Mouse (Mus musculus) gastrocnemius, adult 2 months (tissue): ENCODE measurements around the gene Mapk8ip3. TPM values are rescaled to one million over a fixed set of nuclear protein-coding genes. Genes with fewer than 3 reads are reported as not detected.

Experiments
- DNase-seq: peaks from one replicate; pipeline ENCODE4 v3.0.0; 2022
- H3K27ac ChIP-seq: fragments of 200-600 bp; 2 replicates; pipeline ENCODE4 v1.8.1; 2022; ENCODE audit warnings: mild to moderate bottlenecking
- H3K4me3 ChIP-seq: fragments of 200-600 bp; 2 replicates; pipeline ENCODE4 v1.8.1; 2022; ENCODE audit warnings: mild to moderate bottlenecking, moderate library complexity
- CTCF ChIP-seq: fragments of 200-600 bp; IDR thresholded peaks from 2 replicates; pipeline ENCODE4 v1.8.1; 2022; ENCODE audit warnings: antibody characterized with exemption, mild to moderate bottlenecking, moderate library complexity
- intact Hi-C: fragments of 180-260 bp; cut with DNase I; formaldehyde crosslinking; loops from one replicate; pipeline ENCODE4 v1.15.1; 2025
- total RNA-seq, 2 experiments: library from RNA; stranded (reverse); gene quantifications; 2 replicates each; pipeline ENCODE4 v1.2.3; 2021

Gene Mapk8ip3
- total RNA-seq, 2 experiments from 2014 or later: 19.3 to 21.8 TPM

DNA sequence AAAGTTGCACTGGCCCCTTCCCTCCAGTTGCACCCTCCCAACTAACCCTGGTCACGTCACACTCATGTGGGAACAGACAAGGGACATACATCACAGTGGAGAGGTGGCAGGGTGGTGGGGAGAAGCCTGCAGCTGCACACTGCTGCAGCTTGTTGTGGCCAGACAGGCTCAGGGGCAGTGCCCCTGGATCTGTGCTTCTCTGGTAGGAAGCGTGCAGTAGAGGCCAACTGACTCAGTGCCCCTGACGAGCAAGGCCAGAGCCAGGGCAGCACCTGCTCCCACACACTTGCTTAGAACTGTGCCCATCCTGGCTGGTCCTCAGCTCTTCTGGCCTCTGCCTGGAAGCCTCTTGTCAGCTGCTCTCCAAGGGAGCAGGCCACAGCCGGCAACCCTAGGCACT, 39.2 kb downstream of the Mapk8ip3 start:
- intact Hi-C loops: no loop called here
- DNase-seq: no peak
- H3K4me3 ChIP-seq: peak overlapping the region; percentile 80
- no peak for TF ChIP-seq CTCF
- no peak overlapping the region for H3K27ac ChIP-seq

DNA sequence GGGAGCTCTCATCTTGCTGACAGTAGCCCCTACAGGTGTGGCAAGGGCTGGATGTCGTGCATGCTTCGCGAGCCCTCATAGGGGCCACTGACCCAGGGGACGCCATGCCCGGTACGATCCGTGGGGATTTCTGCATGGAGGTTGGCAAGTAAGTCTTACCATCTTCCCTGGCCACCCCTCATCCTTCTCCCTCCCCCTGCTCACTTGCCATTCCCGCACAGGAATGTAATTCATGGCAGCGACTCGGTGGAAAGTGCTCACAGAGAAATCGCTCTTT, 39.8 kb downstream of the Mapk8ip3 start:
- TF ChIP-seq CTCF: no peak
- Histone ChIP-seq H3K27ac (peak overlapping the region; percentile 96), H3K4me3 (peak overlapping the region; percentile 80)
- DNase-seq: no peak
- intact Hi-C loops: no loop called here

DNA sequence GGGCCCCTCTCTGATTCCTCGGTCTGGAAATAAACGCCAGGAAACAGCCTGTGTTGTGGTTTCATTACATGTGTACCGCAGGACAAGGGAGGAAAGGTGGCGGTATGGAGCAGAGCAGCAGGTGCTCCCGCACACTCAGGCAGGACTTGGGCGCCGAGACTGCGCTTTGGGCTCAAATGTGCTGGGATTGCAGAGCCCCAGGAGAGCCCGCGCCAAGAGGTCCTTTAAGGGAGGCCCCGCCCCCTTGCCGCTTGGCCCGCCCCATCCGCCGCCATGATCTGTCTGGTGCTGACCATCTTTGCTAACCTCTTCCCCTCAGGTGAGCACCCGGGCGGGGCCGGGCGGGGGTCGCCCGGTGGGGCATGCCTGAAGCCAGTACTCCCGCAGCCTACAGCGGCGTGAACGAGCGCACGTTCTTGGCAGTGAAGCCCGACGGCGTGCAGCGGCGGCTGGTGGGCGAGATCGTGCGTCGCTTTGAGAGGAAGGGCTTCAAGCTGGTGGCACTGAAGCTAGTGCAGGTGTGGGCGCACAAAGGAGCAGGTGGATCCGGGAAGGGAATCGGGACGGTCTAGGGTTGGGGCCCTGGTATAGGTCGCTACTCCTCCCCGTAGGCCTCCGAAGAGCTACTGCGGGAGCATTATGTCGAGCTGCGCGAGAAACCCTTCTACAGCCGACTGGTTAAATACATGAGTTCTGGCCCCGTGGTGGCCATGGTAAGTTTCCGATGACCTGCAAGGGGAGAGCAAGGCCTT, 40.4 kb downstream of the Mapk8ip3 start, which contains the start of gene Nme3:
Gene Nme3 (plus strand): TSS at position 260 of the 752 bp plus-strand sequence.
- DNase-seq: peak; percentile 86
- intact Hi-C loops: no loop called here
- TF ChIP-seq CTCF: no peak
- Histone ChIP-seq H3K27ac (peak within 1 kb of the TSS; percentile 96), H3K4me3 (peak within 1 kb of the TSS; percentile 80)

DNA sequence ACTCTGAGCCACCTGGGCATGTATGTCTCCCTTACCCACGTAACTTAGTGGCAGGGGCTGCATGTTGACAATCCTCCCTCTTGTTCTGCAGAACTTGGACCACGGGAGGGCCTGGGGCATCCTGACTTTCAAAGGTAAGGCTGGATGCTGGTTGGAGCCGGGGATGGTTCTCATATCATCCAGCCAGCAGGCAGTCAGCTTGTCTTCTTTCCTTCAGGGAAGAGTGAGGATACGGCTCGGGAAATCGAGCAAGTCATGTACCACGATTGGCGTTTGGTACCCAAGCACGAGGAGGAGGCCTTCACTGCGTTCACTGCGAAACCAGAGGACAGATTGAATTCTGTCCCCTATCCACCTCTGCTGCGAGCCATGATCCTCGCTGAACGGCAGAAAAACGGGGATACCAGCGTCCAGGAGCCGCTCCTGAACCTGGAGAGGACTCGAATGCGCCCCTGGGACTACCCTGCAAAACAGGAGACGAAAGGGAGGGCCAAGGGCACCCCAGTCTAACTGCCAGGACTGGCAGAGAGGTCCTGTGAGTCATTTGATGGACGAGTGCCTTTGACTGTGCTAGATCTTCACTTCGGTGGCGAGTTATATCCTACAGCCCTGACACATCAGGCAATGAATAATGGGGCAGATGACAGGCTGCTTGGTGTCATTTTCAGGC, 41.1 kb downstream of the Mapk8ip3 start:
- peak; percentile 54 for DNase-seq
- Histone ChIP-seq H3K27ac (peak overlapping the region; percentile 96), H3K4me3 (peak overlapping the region; percentile 80)
- no peak for TF ChIP-seq CTCF
- intact Hi-C loops: no loop called here

DNA sequence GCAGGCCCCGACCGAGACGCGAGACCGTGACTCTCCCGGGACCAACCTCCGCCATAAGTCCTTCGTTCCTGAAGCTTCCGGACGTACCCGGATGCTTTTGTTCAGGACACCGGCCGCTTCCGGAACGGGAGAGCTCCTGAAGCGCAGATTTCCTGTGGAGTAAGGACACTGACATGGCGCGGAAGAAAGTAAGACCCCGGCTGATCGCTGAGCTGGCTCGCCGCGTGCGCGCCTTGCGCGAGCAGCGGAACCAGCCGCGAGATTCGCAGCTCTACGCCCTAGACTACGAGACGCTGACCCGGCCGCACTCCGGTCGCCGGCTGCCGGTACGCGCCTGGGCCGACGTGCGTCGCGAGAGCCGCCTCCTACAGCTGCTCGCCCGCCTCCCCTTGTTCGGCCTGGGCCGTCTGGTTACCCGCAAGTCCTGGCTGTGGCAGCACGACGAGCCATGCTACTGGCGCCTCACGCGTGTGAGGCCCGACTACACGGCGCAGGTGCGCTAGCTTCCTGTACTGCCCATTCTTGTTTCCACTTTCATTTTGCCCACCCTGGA, 41.7 kb downstream of the Mapk8ip3 start, which contains the start of the genes Eme2 and Mrps34:
Gene Eme2 (minus strand): TSS at position 93 of the 553 bp plus-strand sequence.
Gene Mrps34 (plus strand): TSS at position 122 of the 553 bp plus-strand sequence.
- Histone ChIP-seq H3K4me3 (peak within 1 kb of the TSS; percentile 80), H3K27ac (peak within 1 kb of the TSS; percentile 96)
- intact Hi-C loops: no loop called here
- peak; percentile 88 for DNase-seq
- no peak for TF ChIP-seq CTCF

DNA sequence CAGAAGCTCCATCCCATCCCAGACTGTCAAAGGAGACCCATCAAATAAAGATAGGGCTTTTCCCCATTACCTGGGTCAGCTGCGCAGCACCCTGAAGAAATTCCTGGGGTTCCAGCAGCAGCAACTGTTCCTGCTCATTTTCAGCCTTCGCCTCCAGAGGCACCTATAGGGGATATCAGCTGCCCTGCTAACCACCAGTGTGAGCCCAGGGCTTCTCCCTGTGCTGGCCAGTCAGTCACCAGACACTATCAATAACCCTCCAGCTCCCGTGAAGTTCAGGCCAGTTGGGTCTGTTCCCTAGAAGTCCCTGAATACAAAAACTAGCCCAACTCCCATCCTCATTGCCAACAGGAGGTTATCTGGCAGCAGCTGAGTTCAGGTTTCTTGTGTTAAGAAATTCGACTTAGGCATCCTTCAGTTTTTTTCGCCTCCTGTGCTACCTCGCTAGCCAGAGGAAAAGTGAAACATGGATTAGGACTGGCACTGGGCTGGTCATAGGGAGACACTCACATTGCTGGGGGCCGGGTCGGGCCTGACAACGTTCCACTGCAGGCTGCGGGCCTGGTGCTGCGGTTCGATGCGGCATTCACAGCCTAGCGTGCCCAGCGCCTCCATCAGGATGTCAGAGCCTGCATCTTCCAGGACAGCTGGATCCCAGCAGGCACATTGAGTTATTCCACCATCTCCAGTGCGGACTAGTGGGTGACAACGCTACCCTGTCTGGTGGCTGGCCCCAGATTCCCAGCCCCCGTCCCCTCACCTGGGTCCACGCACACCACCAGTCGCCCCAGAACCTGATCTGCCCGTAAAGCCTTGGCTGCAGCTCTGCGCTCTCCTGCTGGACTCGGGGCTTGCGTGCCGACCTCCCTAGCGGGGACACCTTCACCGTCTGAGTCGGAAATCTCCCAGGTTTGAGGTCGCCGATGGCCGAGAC, 42.4 kb downstream of the Mapk8ip3 start:
- intact Hi-C loops: no loop called here
- no peak for TF ChIP-seq CTCF
- Histone ChIP-seq H3K27ac (peak overlapping the region; percentile 96), H3K4me3 (peak overlapping the region; percentile 80)
- no peak for DNase-seq

DNA sequence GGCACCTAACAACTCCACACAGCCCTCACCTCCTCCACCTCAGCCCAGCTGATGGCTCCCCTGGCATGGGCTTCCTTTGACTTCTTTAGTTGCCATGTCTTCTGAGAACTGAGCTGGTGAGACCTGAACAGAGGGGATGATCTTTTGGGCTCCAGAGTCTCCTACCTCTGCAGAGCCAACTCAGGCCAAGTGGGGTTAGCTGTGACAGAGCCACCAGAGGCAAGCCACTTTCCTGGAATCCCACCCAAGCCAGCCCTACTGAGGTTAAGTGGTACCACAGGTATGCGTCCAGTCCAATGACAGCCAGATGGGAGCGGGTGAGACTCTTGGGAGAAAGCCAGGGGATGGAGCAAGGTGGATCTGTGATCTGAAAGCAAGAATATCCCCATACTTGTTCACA, 43.5 kb downstream of the Mapk8ip3 start:
- H3K27ac ChIP-seq: no peak overlapping the region
- H3K4me3 ChIP-seq: peak overlapping the region; percentile 80
- TF ChIP-seq CTCF: no peak
- intact Hi-C loops: no loop called here
- DNase-seq: no peak

DNA sequence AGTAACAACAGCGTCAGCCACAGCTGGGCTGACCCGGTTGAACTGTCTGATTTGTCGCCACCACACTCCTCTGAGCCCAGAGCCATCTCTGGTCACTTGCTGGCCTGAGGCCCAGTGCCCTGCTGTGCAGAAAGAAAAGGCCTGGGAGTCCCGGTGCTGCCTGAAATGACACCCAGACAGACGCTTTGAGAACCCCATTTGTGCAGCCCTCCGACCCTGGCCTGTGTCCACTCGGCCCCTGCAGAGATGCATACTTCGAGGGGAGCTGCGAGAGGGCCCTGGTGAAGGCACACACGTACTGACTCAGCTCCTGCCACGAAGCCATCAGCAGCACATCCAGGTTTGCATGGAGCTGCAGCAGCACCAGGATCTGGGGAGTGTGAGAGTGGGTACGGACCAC, 44.0 kb downstream of the Mapk8ip3 start:
- no peak for DNase-seq
- TF ChIP-seq CTCF: no peak
- no peak overlapping the region for H3K4me3 ChIP-seq
- no peak overlapping the region for H3K27ac ChIP-seq
- intact Hi-C loops: no loop called here

DNA sequence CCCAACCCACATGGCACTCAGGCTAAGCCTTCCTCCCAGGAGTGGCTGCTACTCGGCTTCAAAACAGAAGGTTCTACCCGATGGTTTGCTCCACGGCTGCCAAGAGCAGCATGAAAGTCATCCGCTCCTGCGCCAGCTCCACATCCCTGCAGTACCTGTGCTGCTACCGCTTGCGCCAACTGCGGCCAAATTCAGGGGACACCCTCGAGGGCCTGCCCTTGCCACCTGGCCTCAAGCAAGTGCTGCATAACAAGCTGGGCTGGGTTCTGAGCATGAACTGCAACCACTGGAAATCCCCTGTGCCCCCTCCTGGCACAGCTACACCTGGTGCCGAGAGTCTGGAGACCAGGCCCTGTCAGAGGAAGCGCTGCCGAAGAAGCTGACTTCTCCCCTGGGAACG, 45.5 kb downstream of the Mapk8ip3 start:
- intact Hi-C loops: no loop called here
- no peak for DNase-seq
- Histone ChIP-seq H3K27ac (0 out of 2 replicates have a peak overlapping the region, but pooled peaks have one; percentile 2), H3K4me3 (no peak overlapping the region)
- TF ChIP-seq CTCF: no peak

DNA sequence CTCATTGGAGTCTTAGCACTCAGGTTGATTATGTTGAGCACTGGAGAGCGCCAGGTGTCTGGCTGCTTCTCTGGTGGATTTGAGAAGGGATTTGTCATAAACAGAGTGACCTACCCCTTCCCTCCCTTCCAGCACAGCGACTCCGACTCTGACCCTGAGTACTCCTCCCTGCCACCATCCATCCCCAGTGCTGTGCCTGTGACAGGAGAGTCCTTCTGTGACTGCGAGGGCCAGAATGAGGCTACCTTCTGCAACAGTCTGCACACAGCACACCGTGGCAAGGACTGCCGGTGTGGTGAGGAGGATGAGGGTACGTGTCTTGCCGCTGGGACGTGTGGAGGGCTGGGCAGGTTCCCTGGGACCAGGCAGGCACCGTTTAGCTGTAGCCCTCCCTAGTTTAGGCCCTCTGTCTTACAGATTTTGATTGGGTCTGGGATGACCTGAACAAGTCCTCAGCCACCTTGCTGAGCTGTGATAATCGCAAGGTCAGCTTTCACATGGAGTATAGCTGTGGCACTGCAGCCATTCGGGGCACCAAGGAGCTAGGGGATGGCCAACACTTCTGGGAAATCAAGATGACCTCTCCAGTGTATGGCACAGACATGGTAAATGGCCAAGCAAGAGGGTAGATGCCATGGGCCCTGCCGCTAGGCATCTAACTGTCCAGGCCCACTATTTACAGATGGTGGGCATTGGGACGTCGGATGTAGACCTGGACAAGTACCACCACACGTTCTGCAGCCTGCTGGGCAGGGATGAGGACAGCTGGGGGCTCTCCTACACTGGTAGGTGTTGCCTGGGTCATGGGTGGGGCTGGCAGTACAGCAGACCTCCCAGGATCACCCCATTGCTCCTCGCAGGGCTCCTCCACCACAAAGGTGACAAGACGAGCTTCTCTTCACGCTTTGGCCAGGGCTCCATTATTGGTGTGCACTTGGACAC, 46.4 kb downstream of the Mapk8ip3 start:
- Histone ChIP-seq H3K4me3 (no peak overlapping the region), H3K27ac (no peak overlapping the region)
- TF ChIP-seq CTCF: no peak
- intact Hi-C loops: no loop called here
- DNase-seq: no peak

DNA sequence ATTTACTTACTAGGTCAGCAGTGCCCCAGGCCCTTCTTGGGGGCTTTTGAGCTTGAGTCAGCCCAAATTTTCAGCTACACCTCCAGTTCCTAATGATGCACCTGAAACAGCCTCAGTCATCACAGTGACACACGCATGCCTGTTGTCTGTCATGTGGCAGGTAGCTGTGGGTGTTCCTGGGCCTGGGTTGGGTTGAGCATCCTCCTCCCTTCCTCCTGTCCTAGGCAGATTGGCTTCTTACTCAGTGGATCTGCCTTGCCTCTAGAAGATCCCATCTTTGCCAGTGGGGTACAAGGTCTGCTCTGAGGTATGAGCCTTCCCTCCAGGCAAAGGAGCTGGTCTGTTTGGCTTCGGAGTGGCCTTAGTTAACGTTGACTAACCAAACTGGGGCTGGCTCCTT, 47.9 kb downstream of the Mapk8ip3 start:
- Histone ChIP-seq H3K4me3 (no peak overlapping the region), H3K27ac (0 out of 2 replicates have a peak overlapping the region, but pooled peaks have one; percentile 5)
- TF ChIP-seq CTCF: no peak
- no peak for DNase-seq
- intact Hi-C loops: loop anchor here (5.0 kb wide), 1 partner anchor 37 kb away; the partner anchor contains the start of gene Fahd1
